Mouse (Mus musculus) adrenal gland, adult (tissue): ENCODE results near the gene Cuedc1.
"Not testable (repeated sequence)": the region's sequence is repeated elsewhere in the genome, so short reads cannot be mapped to it uniquely, and the experiment has no call there.

Source experiments
- DNase-seq, 2 experiments: peaks; one replicate each; pipeline ENCODE4 v3.0.0; 2022 to 2023; ENCODE audit warnings: low spot score in 1 of 2; ENCODE audit not compliant: inconsistent age in 2 of 2

The Cuedc1 gene

GRCm38 (mm10) chr11:88195699-88196098 lies 97.8 kb downstream of the Cuedc1 start:
- DNase-seq, result not testable (repeated sequence)

- DNase-seq, result peak in 1 of 2 experiments; percentile 88
Measured at GRCm38 (mm10) chr11:88197153-88197576, 99.3 kb downstream of the Cuedc1 start.

GRCm38 (mm10) chr11:88198223-88198622 lies 100.4 kb downstream of the Cuedc1 start:
- DNase-seq, result no peak

GRCm38 (mm10) chr11:88201172-88201571 lies 103.3 kb downstream of the Cuedc1 start:
- DNase-seq, result peak in 1 of 2 experiments; percentile 54

GRCm38 (mm10) chr11:88202077-88202476 lies 104.2 kb downstream of the Cuedc1 start:
- DNase-seq, result no peak

- DNase-seq, result peak; percentile 96 to 97
Measured at GRCm38 (mm10) chr11:88203712-88204532, 106.1 kb downstream of the Cuedc1 start, which contains the start of gene Mrps23. Mrps23 (plus strand) TSS chr11:88204388.

- DNase-seq, result peak; percentile 62 to 81
Measured at GRCm38 (mm10) chr11:88204593-88205368, 106.9 kb downstream of the Cuedc1 start.

GRCm38 (mm10) chr11:88206576-88206975 lies 108.7 kb downstream of the Cuedc1 start:
- peak in 1 of 2 experiments; percentile 33 for DNase-seq

- no peak for DNase-seq
Measured at GRCm38 (mm10) chr11:88207697-88208096, 109.8 kb downstream of the Cuedc1 start.

- DNase-seq, result peak in 1 of 2 experiments; percentile 58
Measured at GRCm38 (mm10) chr11:88211824-88212582, 114.1 kb downstream of the Cuedc1 start.

- DNase-seq, result peak; percentile 55 to 72
Measured at GRCm38 (mm10) chr11:88213757-88214156, 115.9 kb downstream of the Cuedc1 start.

GRCm38 (mm10) chr11:88214881-88215831 lies 117.3 kb downstream of the Cuedc1 start:
- peak; percentile 70 to 87 for DNase-seq

GRCm38 (mm10) chr11:88216231-88216685 lies 118.4 kb downstream of the Cuedc1 start:
- DNase-seq, result peak; percentile 75 to 92

GRCm38 (mm10) chr11:88218155-88218554 lies 120.3 kb downstream of the Cuedc1 start:
- DNase-seq, result peak in 1 of 2 experiments; percentile 57

- peak in 1 of 2 experiments; percentile 68 for DNase-seq
Measured at GRCm38 (mm10) chr11:88218586-88218985, 120.7 kb downstream of the Cuedc1 start.

- DNase-seq, result peak in 1 of 2 experiments; percentile 64
Measured at GRCm38 (mm10) chr11:88221929-88222475, 124.1 kb downstream of the Cuedc1 start.

GRCm38 (mm10) chr11:88227001-88227957 lies 129.4 kb downstream of the Cuedc1 start:
- DNase-seq, result peak in 1 of 2 experiments; percentile 22

- no peak for DNase-seq
Measured at GRCm38 (mm10) chr11:88231213-88231790, 133.4 kb downstream of the Cuedc1 start.
